ENCODE assay signal across 28 mouse cellular contexts in the genomic region with DNA sequence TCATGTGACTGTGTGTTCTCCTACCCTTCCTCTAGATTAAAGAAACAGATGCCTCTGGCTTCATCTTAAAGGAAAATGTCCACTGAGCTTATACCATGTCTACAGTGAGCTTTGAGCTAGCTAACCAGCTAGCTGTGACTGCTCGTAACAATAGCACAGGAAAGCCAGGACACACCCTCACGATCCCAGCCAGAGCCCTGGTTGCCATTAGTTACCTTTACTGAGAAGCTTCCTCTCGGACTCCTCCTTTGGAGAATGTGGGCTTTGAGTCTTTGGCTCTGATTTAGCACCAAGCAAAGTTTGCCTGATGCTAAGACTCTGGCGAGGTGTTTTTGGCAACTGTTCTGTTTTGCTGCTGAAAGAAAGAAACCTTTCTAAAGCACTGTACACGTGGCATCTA.
A peak's percentile ranks its signal among the peaks of the same experiment; 100 is the strongest.
DNase-seq lines count a peak whose midpoint lies in the region; ATAC-seq and TF ChIP-seq lines count a peak whose summit lies in the region.
"Had no signal": no experiment of that assay in that cellular context is flagged by ENCODE, and none has a peak within 500 bp of the region (broad histone marks: within the 10 kb centered on the region; RNA-seq: fewer than 3 reads in every experiment).

No protein-coding gene starts in this region.

- intact Hi-C loops in heart, postnatal 25 days (cut with DNase I) = no loop called here

- H3K4me2 ChIP-seq in midbrain, embryonic 11.5 days = no peak overlapping the region
- H3K4me2 ChIP-seq in midbrain, postnatal 0 days (ENCODE audit: low read depth, low read length, poor library complexity, severe bottlenecking) = no peak overlapping the region
- H3K4me2 ChIP-seq: embryonic facial prominence, embryonic 13.5 days; embryonic facial prominence, embryonic 15.5 days; forebrain, embryonic 12.5 days had no signal

- no peak for ATAC-seq in midbrain, embryonic 11.5 days (ENCODE audit: low FRiP score)
- ATAC-seq in midbrain, postnatal 0 days (ENCODE audit: low FRiP score) = no peak
- no peak for ATAC-seq in megakaryocyte-erythroid progenitor cell, adult 5-6 weeks (replicated peaks; ENCODE audit: low FRiP score, low TSS enrichment, poor library complexity, severe bottlenecking)
- ATAC-seq: CD4-positive, CD25-positive, alpha-beta regulatory T cell, adult 4 months; forebrain, embryonic 14.5 days; forebrain, embryonic 16.5 days; Patski had no signal

- TF ChIP-seq CTCF in midbrain, postnatal 0 days (IDR thresholded peaks at IDR 0.05) = no peak

- peaks cover 34% of the 10 kb centered on the region for H3K36me3 ChIP-seq in midbrain, embryonic 11.5 days (ENCODE audit: control insufficient read depth, insufficient read depth, low read length)
- peaks cover 53% of the 10 kb centered on the region for H3K36me3 ChIP-seq in midbrain, postnatal 0 days (ENCODE audit: insufficient read depth, low read length)

- no peaks in the 10 kb centered on the region for H3K4me1 ChIP-seq in midbrain, embryonic 11.5 days (ENCODE audit: control insufficient read depth, insufficient read depth, low read length)
- no peaks in the 10 kb centered on the region for H3K4me1 ChIP-seq in midbrain, postnatal 0 days (ENCODE audit: insufficient read depth, low read length)
- H3K4me1 ChIP-seq: embryonic facial prominence, embryonic 13.5 days; embryonic facial prominence, embryonic 15.5 days; forebrain, embryonic 10.5 days; forebrain, embryonic 12.5 days had no signal

- H3K27me3 ChIP-seq in midbrain, embryonic 11.5 days (ENCODE audit: control insufficient read depth, insufficient read depth, low read length) = no peaks in the 10 kb centered on the region
- H3K27me3 ChIP-seq in midbrain, postnatal 0 days (ENCODE audit: insufficient read depth, low read length) = no peaks in the 10 kb centered on the region
- H3K27me3 ChIP-seq: CH12.LX; embryonic facial prominence, embryonic 13.5 days; embryonic facial prominence, embryonic 15.5 days; forebrain, embryonic 12.5 days; Patski had no signal

- H3K27ac ChIP-seq in midbrain, embryonic 11.5 days (ENCODE audit: low read depth, low read length) = no peak overlapping the region
- no peak overlapping the region for H3K27ac ChIP-seq in midbrain, postnatal 0 days (ENCODE audit: low read depth, low read length)
- H3K27ac ChIP-seq: embryonic facial prominence, embryonic 13.5 days; embryonic facial prominence, embryonic 15.5 days; forebrain, embryonic 10.5 days; forebrain, embryonic 12.5 days had no signal

- no peaks in the 10 kb centered on the region for H3K9me3 ChIP-seq in midbrain, embryonic 11.5 days (ENCODE audit: control insufficient read depth, low read length)
- H3K9me3 ChIP-seq in midbrain, postnatal 0 days (ENCODE audit: low read length) = no peaks in the 10 kb centered on the region
- H3K9me3 ChIP-seq: embryonic facial prominence, embryonic 13.5 days; embryonic facial prominence, embryonic 15.5 days; forebrain, embryonic 10.5 days; forebrain, embryonic 12.5 days; G1E had no signal

- H3K4me3 ChIP-seq in midbrain, embryonic 11.5 days (ENCODE audit: low read depth, low read length) = no peak overlapping the region
- H3K4me3 ChIP-seq in midbrain, postnatal 0 days (ENCODE audit: low read depth, low read length) = no peak overlapping the region
- H3K4me3 ChIP-seq: embryonic facial prominence, embryonic 13.5 days; embryonic facial prominence, embryonic 15.5 days; erythroblast, embryonic 14.5 days; forebrain, embryonic 10.5 days; forebrain, embryonic 12.5 days had no signal

- peak; percentile 76 for DNase-seq in heart, adult 11 months
- no peak for DNase-seq in heart, postnatal 25 days (ENCODE audit: low spot score)
- peak; percentile 41 for DNase-seq in midbrain, embryonic 11.5 days (ENCODE audit: low spot score, missing footprints)
- no peak for DNase-seq in midbrain, postnatal 0 days (ENCODE audit: low spot score)
- peak; percentile 85 for DNase-seq in R1 (ENCODE audit: low read depth, low spot score)
- peak; percentile 77 for DNase-seq in ZHBTc4 (ENCODE audit: low read depth, low spot score)
- no peak for DNase-seq in cerebellum, postnatal 25 days
- DNase-seq: adrenal gland, adult 2 months; adrenal gland, postnatal 10 days; adrenal gland, postnatal 25 days; B cell, adult 2 months; cerebellum, adult 11 months; cerebellum, adult 18-20 months; cerebellum, adult 8-10 months; cerebellum, postnatal 36 days; embryo, embryonic 11 days had no signal

- H3K9ac ChIP-seq in midbrain, embryonic 11.5 days (ENCODE audit: low read length) = no peak overlapping the region
- H3K9ac ChIP-seq in midbrain, postnatal 0 days (replicated peaks; ENCODE audit: low read length, poor library complexity, severe bottlenecking) = no peak overlapping the region
- H3K9ac ChIP-seq: embryonic facial prominence, embryonic 13.5 days; embryonic facial prominence, embryonic 15.5 days; forebrain, embryonic 12.5 days had no signal

- 71% methylated on average over 5 of the region's 5 CpGs for WGBS in midbrain, embryonic 11.5 days
- WGBS in midbrain, postnatal 0 days = 64% methylated on average over 5 of the region's 5 CpGs

Comparison
In these comparisons a context has a peak if more than half of its experiments do, and no peak if none do; other contexts are left out.
1. DNase-seq: peak in heart, adult 11 months (single experiment), midbrain, embryonic 11.5 days (single experiment), R1 (single experiment) and ZHBTc4 (single experiment); none in heart, postnatal 25 days (single experiment), midbrain, postnatal 0 days (single experiment) and cerebellum, postnatal 25 days (0 of 2).